Mouse (Mus musculus): ENCODE data around the gene Pla1a.

DNA sequence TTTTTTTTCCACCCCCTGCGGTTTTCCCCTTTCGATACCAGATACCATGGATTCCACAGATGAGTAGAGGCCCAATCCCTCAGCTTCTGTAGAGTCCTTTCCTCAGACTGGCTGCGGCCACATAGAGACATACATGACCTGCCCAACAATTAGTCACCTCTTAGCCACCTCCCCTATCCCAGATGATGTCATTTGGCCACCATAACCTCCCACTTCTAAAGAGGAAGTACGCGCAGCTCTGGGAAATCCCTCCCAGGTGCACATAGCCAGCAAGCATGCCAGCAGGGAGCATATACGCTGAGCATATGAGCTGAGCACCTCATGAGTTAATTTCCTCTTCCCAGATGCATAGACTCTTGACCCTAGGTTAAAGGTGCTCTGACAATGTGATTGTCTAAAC, 26.2 kb downstream of the Pla1a start:
- TF ChIP-seq FLI1 (IDR thresholded peaks at IDR 0.05; ENCODE audit: low read length) (no peak), GATA1 (IDR thresholded peaks at IDR 0.05; ENCODE audit: borderline replicate concordance, low read length) (no peak)
